Mouse (Mus musculus) gonadal fat pad, adult 2 months (tissue): Measurements from ENCODE around the gene 5031439G07Rik. TPM values are rescaled to one million over a fixed set of nuclear protein-coding genes. Genes with fewer than 3 reads are reported as not detected.
"Not testable (repeated sequence)": the region's sequence is repeated elsewhere in the genome, so short reads cannot be mapped to it uniquely, and the experiment has no call there.

Source experiments
- DNase-seq: peaks from one replicate; pipeline ENCODE4 v3.0.0-alpha.2; 2012; ENCODE audit warnings: low read depth
- polyA plus RNA-seq: library from polyadenylated mRNA; depleted of rRNA; stranded (reverse); fragments of >200 nt; gene quantifications from 2 replicates; pipeline ENCODE4 v1.2.3, GENCODE M21; 2012; rRNA removed

The 5031439G07Rik gene
- 18.6 and 22.5 TPM in 2 replicates for polyA plus RNA-seq

GRCm38 (mm10) chr15:84987874-84988825, at the start of gene 5031439G07Rik:
Gene 5031439G07Rik (minus strand): TSS chr15:84988551.
- DNase-seq, result no peak

- no peak for DNase-seq
These were observed 49.0 kb upstream of the 5031439G07Rik start for GRCm38 (mm10) chr15:85037343-85037690.

DNA sequence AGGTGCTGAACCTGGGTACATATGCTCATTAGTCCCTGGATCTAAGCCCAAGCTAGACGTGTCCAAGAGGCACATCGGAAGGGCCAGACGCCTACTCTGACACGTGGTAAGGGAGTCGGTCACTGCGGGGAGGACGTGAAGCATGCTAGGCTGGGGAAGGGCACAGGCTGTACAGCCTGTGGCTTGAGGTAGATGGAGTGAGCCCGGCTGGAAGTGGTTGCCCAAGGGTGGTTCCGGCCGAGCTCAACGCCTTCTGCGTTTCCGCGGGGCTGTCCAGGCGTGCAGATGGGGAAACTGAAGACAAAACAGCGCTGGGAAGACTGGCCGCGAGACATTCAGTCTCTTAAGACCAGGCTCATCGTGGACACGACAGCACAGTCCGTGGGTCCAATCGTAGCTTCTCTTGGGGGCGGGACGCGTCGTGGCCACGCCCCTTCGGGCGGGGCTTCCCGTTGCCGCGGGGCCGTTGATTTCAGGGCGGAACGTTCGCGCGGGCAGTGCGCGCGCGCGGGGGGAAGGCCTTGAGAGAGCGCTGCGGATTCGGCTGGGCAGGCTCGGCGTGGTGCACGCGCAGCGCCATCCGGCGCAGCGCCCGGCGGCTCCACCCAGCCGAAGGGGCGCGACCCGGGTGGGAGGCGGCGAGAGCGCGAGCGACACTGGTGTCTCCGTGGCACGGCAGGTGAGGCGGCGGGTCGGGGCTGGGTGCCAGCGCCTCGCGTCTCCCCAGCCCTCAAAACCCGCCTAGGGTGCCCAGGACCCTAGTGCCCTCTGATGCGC, 48.4 kb upstream of the 5031439G07Rik start:
- no peak for DNase-seq

- not testable (repeated sequence) for DNase-seq
These were observed 45.6 kb upstream of the 5031439G07Rik start for GRCm38 (mm10) chr15:85033916-85034315.

DNA sequence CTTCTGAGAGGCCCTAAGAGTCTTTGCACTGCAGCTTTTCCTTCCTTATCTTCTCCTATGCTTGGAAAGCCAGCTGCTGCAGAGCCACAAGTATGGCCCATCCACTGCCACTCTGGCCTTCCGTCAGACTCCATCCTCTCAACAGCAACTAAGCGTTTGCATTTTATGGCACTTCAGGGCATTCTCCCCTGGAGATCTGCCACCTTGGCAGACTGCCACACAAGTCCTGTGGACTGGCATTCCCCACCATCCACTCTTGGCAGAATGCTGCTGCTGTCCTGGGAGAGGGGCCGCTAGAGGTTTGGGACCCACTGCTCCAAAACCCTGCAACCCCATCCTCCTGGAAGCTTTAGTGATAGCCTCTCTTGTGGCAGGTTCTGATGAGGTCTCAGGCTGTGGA, 43.5 kb upstream of the 5031439G07Rik start:
- no peak for DNase-seq

- not testable (repeated sequence) for DNase-seq
These were observed 42.3 kb upstream of the 5031439G07Rik start for GRCm38 (mm10) chr15:85030643-85031042.

GRCm38 (mm10) chr15:85028648-85029047, 40.3 kb upstream of the 5031439G07Rik start, which contains the start of gene Fam118a:
Gene Fam118a (plus strand): TSS chr15:85028948.
- DNase-seq, result not testable (repeated sequence)

DNA sequence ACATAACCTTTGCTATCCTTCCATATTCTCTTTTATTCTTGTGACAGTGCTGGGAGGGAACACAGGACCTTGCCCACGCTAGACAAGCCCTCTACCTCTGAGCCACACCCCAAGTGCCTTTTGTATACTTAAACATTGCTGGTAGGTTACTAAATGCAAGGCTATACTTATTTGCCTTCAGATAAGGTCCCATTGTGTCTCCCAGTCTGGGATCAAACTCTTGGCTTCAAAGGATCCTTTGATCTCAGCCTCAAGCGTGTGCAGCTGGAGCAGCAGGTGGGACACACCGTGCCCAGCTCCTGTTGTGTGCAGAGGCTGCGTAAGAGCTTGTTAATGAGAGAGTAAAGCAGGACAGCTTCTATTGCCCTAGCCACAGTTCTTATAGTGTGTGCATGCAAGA, 39.4 kb upstream of the 5031439G07Rik start:
- DNase-seq, result no peak

DNA sequence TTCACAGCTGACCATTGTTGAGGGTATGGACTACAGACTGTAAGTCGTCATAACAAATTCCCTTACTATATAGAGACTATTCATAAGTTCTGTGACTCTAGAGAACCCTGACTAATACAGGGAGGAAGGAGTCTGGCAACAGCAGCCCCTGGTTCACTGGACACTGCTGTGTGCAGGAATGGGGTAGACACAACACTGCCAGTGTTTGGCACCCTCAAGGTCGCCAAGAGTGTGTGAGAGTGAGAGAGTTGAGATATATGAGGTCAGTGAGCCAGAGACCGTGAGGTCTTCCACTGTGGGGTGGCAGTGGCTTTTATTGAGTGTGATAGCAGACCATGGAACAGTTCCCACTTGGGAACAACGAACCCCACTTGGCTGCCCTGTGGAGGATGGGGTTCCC, 37.8 kb upstream of the 5031439G07Rik start:
- DNase-seq, result no peak

- no peak for DNase-seq
These were observed 33.9 kb upstream of the 5031439G07Rik start for GRCm38 (mm10) chr15:85022211-85022610.

GRCm38 (mm10) chr15:85016951-85017664, 28.8 kb upstream of the 5031439G07Rik start, which contains the start of gene Upk3a:
Gene Upk3a (plus strand): TSS chr15:85017141.
- no peak for DNase-seq

GRCm38 (mm10) chr15:85015771-85016170, 27.4 kb upstream of the 5031439G07Rik start:
- no peak for DNase-seq

- no peak for DNase-seq
These were observed 24.3 kb upstream of the 5031439G07Rik start for GRCm38 (mm10) chr15:85012662-85013054.

DNA sequence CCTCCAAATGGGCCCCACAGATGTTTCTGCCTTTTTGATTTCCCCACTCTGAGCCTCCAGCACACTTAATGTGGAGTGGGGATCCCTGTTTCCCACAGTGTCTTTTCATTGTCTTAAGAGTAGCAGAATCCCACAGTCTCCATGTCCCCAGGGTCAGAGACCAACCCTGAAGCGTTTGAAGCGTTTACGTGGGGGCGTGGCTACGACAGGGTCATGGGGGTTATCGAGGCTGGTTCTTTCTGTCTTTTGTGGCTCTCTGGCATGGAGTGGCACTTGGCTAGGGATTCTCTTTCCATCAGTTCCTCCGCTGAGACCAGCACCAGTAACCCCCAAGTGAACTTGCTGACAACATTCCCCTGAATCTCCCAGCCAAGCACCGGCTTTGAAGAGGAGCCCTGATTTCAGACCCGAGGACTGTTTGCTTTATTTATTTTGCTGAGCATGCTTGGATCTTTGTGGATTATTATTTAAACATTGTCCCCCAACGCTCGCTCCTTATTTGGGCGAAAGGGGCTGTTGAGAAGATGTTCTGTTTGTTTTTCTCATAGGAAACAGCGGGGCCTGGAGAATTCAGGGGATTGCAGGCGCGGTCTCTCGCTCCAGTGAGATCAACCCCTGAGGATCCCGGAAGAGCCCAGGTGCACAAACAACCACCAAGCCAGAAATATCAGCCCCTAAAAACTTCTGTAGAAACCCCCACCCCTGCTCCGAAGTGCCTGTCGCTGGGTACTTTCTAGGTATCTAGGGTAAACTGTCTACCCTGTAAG, 23.7 kb upstream of the 5031439G07Rik start:
- DNase-seq, result no peak

DNA sequence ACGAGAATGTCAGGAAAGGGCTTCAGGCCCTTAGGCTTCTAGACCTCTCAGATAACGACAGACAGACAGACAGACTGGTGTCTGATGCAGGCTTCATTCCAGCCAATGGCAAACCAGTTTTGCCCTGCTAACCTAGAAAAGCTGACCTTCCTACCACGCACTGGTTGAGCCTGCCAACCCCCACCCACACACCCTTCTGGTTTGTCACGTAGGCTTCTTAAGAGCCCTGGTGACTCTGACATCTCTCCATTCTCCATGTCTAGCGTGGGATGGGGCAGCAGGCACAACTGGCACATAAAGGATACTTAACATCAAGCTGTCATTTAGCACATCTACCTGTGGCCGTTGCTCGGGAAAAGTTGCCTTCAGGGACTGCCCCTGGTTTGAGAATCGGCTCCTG, 21.3 kb upstream of the 5031439G07Rik start:
- DNase-seq, result no peak

- no peak for DNase-seq
These were observed 12.9 kb upstream of the 5031439G07Rik start for GRCm38 (mm10) chr15:85000984-85001982.

DNA sequence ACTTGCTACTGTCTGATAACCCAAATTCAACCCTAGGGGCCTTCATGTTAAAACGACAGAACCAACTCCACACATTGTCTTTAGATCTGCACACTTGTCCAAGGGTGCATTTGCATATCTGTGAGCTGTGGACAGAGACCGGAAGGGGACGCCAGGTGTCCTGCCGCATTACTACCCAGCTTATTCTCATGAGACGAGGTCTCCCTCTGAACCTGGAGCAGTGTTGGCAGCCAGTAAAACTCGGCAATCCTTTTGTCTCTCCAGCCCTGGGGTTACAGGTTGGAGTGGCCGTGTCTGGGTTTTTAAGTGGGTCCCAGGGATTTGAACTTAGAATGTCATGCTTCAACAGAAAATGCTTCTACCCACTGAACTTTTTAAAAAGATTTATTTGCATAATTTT, 11.6 kb upstream of the 5031439G07Rik start:
- DNase-seq, result no peak

DNA sequence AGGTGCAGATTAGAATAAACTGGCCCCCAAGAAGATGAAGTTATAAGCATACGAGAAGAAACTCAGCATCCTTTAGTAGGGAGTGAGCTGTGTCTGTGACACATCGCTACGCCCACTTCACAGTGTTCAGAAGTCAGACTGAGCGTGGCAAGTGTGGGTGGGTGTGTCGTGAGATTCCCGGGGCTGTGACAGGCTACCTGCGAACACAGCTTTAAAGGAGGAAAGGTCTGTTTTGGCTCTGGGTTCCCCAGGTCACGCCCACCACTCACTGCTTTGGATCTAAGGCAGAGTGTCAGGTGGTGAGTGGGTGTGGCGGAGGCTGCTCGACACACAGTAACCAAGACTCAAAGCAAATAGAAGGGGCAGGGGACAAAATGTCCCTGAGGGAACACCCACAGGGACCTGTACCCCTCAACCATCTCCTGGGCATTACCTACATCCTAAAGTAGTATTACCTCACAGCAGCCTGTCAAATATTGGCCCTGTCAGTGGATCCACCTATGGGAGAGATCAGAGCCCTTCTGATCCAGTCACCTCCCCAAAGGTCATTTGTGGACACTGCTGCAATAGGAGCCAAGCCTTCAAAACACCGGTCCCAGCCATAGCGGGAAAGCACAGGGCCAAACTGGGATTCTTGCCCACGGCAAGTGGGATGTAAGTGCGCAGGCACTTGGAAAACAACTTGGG, 9.6 kb upstream of the 5031439G07Rik start:
- DNase-seq, result no peak

GRCm38 (mm10) chr15:84995967-84996366, 7.6 kb upstream of the 5031439G07Rik start:
- DNase-seq, result no peak
